Mouse (Mus musculus) myocyte (in vitro differentiated cells): ENCODE measurements around the gene Ddias. TPM values are rescaled to one million over a fixed set of nuclear protein-coding genes. Genes with fewer than 3 reads are reported as not detected.
"Not testable (repeated sequence)": the region's sequence is repeated elsewhere in the genome, so short reads cannot be mapped to it uniquely, and the experiment has no call there.

Experiments used
- H3K27me3 ChIP-seq: one replicate; pipeline ENCODE4 v1.6.1; 2011; ENCODE audit not compliant: control insufficient read depth, insufficient read depth, insufficient read length
- H3K36me3 ChIP-seq: one replicate; pipeline ENCODE4 v1.6.1; 2011; ENCODE audit not compliant: control insufficient read depth, insufficient read depth
- H3K4me2 ChIP-seq: one replicate; pipeline ENCODE4 v1.6.1; 2011; ENCODE audit warnings: low read depth, control low read depth
- H3K4me3 ChIP-seq: one replicate; pipeline ENCODE4 v1.5.1; 2011; ENCODE audit warnings: mild to moderate bottlenecking, control low read depth, moderate library complexity
- H3K79me2 ChIP-seq: one replicate; pipeline ENCODE4 v1.6.1; 2011; ENCODE audit not compliant: control insufficient read depth, insufficient read depth
- H3ac ChIP-seq: one replicate; pipeline ENCODE4 v1.6.1; 2011; ENCODE audit not compliant: control insufficient read depth, insufficient read length
- CEBPB ChIP-seq: IDR thresholded peaks from 2 replicates; pipeline ENCODE4 v1.6.1; 2011; ENCODE audit warnings: mild to moderate bottlenecking, moderate library complexity; ENCODE audit not compliant: poor library complexity, insufficient read depth, severe bottlenecking
- E2F4 ChIP-seq: IDR thresholded peaks from one replicate; pipeline ENCODE4 v1.6.1; 2011; ENCODE audit warnings: mild to moderate bottlenecking, control low read depth, moderate library complexity; ENCODE audit not compliant: insufficient read depth
- MAX ChIP-seq: IDR thresholded peaks from one replicate; pipeline ENCODE4 v1.6.1; 2011; ENCODE audit warnings: low read depth, mild to moderate bottlenecking, control low read depth
- MYOD1 ChIP-seq, 3 experiments: IDR thresholded peaks; one replicate each; pipeline ENCODE4 v1.6.1; 2011; ENCODE audit warnings: control low read depth in 2 of 3, low read depth in 2 of 3, mild to moderate bottlenecking in 2 of 3, moderate library complexity in 1 of 3; ENCODE audit not compliant: insufficient read length in 2 of 3, control insufficient read depth in 1 of 3
- MYOG ChIP-seq, 3 experiments: IDR thresholded peaks; one replicate each; pipeline ENCODE4 v1.6.1; 2011; ENCODE audit warnings: control low read depth in 2 of 3, low read depth in 2 of 3, mild to moderate bottlenecking in 2 of 3; ENCODE audit not compliant: insufficient read length in 2 of 3, control insufficient read depth in 1 of 3, insufficient read depth in 1 of 3
- POLR2A ChIP-seq: IDR thresholded peaks from one replicate; pipeline ENCODE4 v1.6.1; 2011; ENCODE audit warnings: low read depth, mild to moderate bottlenecking, control low read depth, moderate library complexity; ENCODE audit not compliant: insufficient read length
- POLR2AphosphoS2 ChIP-seq: IDR thresholded peaks from one replicate; pipeline ENCODE4 v1.6.1; 2011; ENCODE audit warnings: low read depth, control low read depth; ENCODE audit not compliant: insufficient read length
- REST ChIP-seq: IDR thresholded peaks from one replicate; pipeline ENCODE4 v1.6.1; 2011; ENCODE audit warnings: mild to moderate bottlenecking, control low read depth, moderate library complexity; ENCODE audit not compliant: insufficient read depth, insufficient read length
- SRF ChIP-seq: IDR thresholded peaks from one replicate; pipeline ENCODE4 v1.6.1; 2011; ENCODE audit warnings: low read depth; ENCODE audit not compliant: control insufficient read depth, insufficient read length
- TCF12 ChIP-seq: IDR thresholded peaks from one replicate; pipeline ENCODE4 v1.6.1; 2011; ENCODE audit warnings: mild to moderate bottlenecking, control low read depth; ENCODE audit not compliant: poor library complexity, insufficient read depth, severe bottlenecking
- TCF3 ChIP-seq: IDR thresholded peaks from one replicate; pipeline ENCODE4 v1.6.1; 2011; ENCODE audit warnings: low read depth, control low read depth; ENCODE audit not compliant: insufficient read length
- USF1 ChIP-seq: IDR thresholded peaks from one replicate; pipeline ENCODE4 v1.6.1; 2011; ENCODE audit warnings: low read depth, mild to moderate bottlenecking, control low read depth, moderate library complexity
- polyA plus RNA-seq: library from polyadenylated mRNA; unstranded; fragments of >200 nt; fragmentation: generic; extraction: Trizol; gene quantifications from one replicate; pipeline ENCODE4 v1.2.1, GENCODE M21; 2012; ENCODE audit warnings: missing spikeins

Gene Ddias
- 2.0 TPM for polyA plus RNA-seq

GRCm38 (mm10) chr7:92874116-92874675, at the start of gene Ddias, which contains the start of gene Prcp:
Gene Ddias, minus strand, starts transcription at chr7:92874247.
Gene Prcp, plus strand, starts transcription at chr7:92874470.
- Histone ChIP-seq H3K27me3 (no peaks in the 10 kb centered on the region), H3K4me3 (peak within 1 kb of the TSS; percentile 92), H3K4me2 (peak within 1 kb of the TSS; percentile 86), H3K36me3 (no peaks in the 10 kb centered on the region), H3K79me2 (no peaks in the 10 kb centered on the region), H3ac (peak within 1 kb of the TSS; percentile 39)
- TF ChIP-seq POLR2A: peak; percentile 55
- TF ChIP-seq USF1: no peak
- peak; percentile 99 for TF ChIP-seq E2F4
- TF ChIP-seq POLR2AphosphoS2: peak; percentile 60

DNA sequence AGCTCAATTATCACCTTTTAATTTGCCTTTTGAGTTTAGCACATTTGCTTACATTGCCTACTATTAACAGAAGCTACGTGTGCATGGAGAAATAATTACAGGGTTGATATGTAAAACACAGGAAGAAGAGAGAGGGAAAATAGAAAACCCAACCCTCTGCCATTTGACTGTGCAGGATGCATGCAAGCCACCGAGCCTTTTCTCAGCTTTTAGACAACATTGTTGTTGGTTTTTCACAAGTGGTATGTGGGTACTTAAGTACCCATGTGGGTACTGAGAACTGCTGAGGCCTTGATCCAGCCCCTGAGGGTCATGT, 46.8 kb upstream of the Ddias start:
- H3K79me2 ChIP-seq: no peaks in the 10 kb centered on the region
- H3ac ChIP-seq: no peak overlapping the region
- no peak overlapping the region for H3K4me3 ChIP-seq
- H3K27me3 ChIP-seq: no peaks in the 10 kb centered on the region
- H3K36me3 ChIP-seq: no peaks in the 10 kb centered on the region
- H3K4me2 ChIP-seq: no peak overlapping the region
- TF ChIP-seq POLR2A: no peak
- no peak for TF ChIP-seq TCF3
- TF ChIP-seq MYOD1 (IDR thresholded peaks at IDR 0.05; ENCODE audit: control insufficient read depth in 1 of 3, insufficient read length in 2 of 3, low read depth in 2 of 3): no peak
- no peak for TF ChIP-seq MAX
- TF ChIP-seq USF1: no peak
- no peak for TF ChIP-seq POLR2AphosphoS2

DNA sequence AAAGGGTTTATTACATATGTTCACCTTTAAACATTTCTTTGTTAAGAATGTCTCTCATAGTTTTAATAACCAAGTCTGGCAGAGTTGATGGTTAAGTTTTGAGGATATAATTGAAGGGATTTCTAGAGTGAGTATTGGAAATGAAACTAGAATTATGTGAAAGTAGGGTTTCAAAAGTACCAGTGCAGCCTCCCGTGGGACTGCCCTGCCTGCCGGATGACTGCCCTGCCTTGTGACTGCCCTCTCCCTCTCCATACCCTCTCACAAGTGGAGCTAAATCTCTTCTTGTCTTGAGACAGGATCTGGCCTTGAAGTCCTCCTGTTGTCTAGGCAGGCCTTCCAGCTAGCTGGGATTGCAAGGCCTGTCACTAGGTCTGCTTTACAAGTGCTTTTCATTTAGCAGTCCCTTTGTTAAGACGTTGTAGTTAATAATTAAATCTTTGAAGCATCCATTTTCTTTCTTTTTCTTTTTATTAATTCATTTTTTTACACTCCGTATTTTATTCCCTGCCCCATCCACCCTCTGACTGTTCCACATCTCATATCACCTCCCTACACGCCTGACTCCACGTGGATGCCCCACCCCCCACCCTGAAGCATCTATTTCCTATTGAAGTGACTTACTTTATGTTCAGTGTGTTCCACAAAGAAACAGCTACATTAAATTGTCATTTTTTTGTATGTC, 46.3 kb upstream of the Ddias start:
- Histone ChIP-seq H3K79me2 (no peaks in the 10 kb centered on the region), H3K4me2 (no peak overlapping the region), H3K4me3 (no peak overlapping the region), H3K27me3 (no peaks in the 10 kb centered on the region), H3ac (no peak overlapping the region), H3K36me3 (no peaks in the 10 kb centered on the region)
- no peak for TF ChIP-seq CEBPB
- no peak for TF ChIP-seq POLR2A
- no peak for TF ChIP-seq REST

- not testable (repeated sequence) for H3ac ChIP-seq, H3K4me3 ChIP-seq, H3K79me2 ChIP-seq, H3K36me3 ChIP-seq, H3K4me2 ChIP-seq, H3K27me3 ChIP-seq
These were observed 30.2 kb upstream of the Ddias start for GRCm38 (mm10) chr7:92904285-92904684.

DNA sequence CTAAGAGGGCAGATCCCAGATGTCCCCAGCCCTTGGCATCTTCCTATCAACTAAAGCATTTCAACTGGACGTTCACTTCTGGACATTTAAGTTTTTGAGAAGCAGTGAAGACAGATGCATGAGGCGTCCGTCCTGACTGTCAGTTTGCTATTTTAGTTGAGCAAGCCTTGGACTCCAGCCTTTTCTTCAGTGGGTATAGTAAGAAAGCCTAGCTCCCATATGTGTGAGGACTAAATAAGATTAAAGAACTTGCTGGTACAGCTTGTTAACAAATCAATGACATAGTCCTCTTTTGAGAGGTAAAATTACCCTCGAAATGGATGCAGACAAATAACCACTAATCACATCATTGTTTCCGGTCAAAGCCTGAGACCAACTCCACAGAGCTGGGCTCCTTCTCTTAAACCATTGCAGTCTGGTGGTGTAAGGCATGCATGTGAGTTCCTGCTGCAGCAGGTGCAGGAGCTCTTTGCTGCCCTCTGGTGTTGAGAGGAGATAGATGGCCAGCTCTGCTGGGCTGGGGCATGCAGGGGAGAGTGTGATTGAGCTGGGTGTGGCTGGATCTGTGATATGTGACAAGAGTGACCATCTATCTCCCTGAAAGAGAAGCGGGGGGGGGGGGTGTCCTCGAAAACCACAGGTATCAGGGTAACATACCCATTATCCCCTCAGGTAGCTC, 29.5 kb upstream of the Ddias start:
- H3K4me2 ChIP-seq: no peak overlapping the region
- no peak overlapping the region for H3ac ChIP-seq
- H3K4me3 ChIP-seq: no peak overlapping the region
- no peaks in the 10 kb centered on the region for H3K27me3 ChIP-seq
- no peak for TF ChIP-seq MAX
- TF ChIP-seq TCF12: no peak
- TF ChIP-seq SRF: no peak
- peak; percentile 32 to 73 (median 55) for TF ChIP-seq MYOD1 (IDR thresholded peaks at IDR 0.05; ENCODE audit: control insufficient read depth in 1 of 3, insufficient read length in 2 of 3, low read depth in 2 of 3)
- TF ChIP-seq MYOG (IDR thresholded peaks at IDR 0.05; ENCODE audit: control insufficient read depth in 1 of 3, insufficient read depth in 1 of 3, insufficient read length in 2 of 3, low read depth in 2 of 3): peak in 2 of 3 experiments; percentile 40 to 62
- no peaks in the 10 kb centered on the region for H3K79me2 ChIP-seq
- H3K36me3 ChIP-seq: no peaks in the 10 kb centered on the region

DNA sequence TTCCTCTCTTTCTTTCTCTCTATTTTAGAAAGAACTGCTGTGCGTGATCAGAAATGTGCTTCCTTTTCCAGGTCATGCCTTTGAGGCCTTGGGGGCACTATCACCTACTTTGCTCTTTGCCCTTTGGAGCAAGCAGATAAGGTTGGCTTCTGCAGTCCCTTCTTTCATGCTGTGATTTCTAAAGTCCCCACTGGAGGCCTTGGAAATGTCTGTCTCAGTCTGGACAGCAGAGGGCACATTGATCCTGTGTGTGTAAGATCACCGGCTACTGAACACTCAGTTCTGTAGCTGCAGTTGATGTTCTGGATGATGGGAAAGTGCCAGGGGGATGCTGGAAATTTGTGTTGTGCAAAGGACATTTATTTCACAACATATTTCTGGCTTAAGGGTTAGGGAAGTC, 23.0 kb upstream of the Ddias start:
- no peaks in the 10 kb centered on the region for H3K36me3 ChIP-seq
- no peaks in the 10 kb centered on the region for H3K27me3 ChIP-seq
- no peak overlapping the region for H3K4me3 ChIP-seq
- H3K4me2 ChIP-seq: no peak overlapping the region
- TF ChIP-seq TCF3 (no peak), MAX (no peak), TCF12 (no peak)
- H3ac ChIP-seq: no peak overlapping the region
- H3K79me2 ChIP-seq: no peaks in the 10 kb centered on the region
